Mouse (Mus musculus) liver, embryonic 14.5 days (tissue): ENCODE data around the gene Smad3.

Experiments used
- CTCF ChIP-seq: IDR thresholded peaks from 2 replicates; pipeline ENCODE4 v1.5.1; 2016; ENCODE audit warnings: antibody characterized with exemption, low read depth, control low read depth
- EP300 ChIP-seq: IDR thresholded peaks from 2 replicates; pipeline ENCODE4 v1.6.1; 2016; ENCODE audit warnings: antibody characterized with exemption, low read depth

GRCm38 (mm10) chr9:63741792-63742191, 16.0 kb downstream of the Smad3 start:
- TF ChIP-seq CTCF, result 0 out of 2 replicates have a peak, but pooled peaks have one; percentile 6
- no peak for TF ChIP-seq EP300
